8 mouse cellular contexts compared by ENCODE assay signal in genomic region chr11:96823880-96824782, GRCm38 (mm10). TPM values are rescaled to one million over a fixed set of nuclear protein-coding genes. Genes with fewer than 3 reads are reported as not detected.
A peak's percentile ranks its signal among the peaks of the same experiment; 100 is the strongest.
DNase-seq lines count a peak whose midpoint lies in the region; ATAC-seq and TF ChIP-seq lines count a peak whose summit lies in the region.

No protein-coding gene starts in this region.

- H3K9me3 ChIP-seq in embryonic facial prominence, embryonic 12.5 days, result no peaks in the 10 kb centered on the region
- H3K9me3 ChIP-seq in limb, embryonic 11.5 days (ENCODE audit: control insufficient read depth, low read length), result no peaks in the 10 kb centered on the region
- no peaks in the 10 kb centered on the region for H3K9me3 ChIP-seq in midbrain, embryonic 13.5 days

- peak; percentile 23; the same call in 1 of the 2 replicates for TF ChIP-seq POLR2A in heart, adult 2 months (IDR thresholded peaks at IDR 0.05; ENCODE audit: insufficient read depth, low read depth, low read length)
- no peak for TF ChIP-seq POLR2A in kidney, adult 2 months (IDR thresholded peaks at IDR 0.05; ENCODE audit: low read depth, low read length)
- TF ChIP-seq POLR2A in small intestine, adult 2 months (IDR thresholded peaks at IDR 0.05; ENCODE audit: low read depth, low read length), result no peak

- peak overlapping the region; percentile 90 for H3K27ac ChIP-seq in embryonic facial prominence, embryonic 12.5 days
- H3K27ac ChIP-seq in heart, adult 2 months, result peak overlapping the region; percentile 99
- H3K27ac ChIP-seq in kidney, adult 2 months (ENCODE audit: insufficient read depth, low read depth, low read length), result peak overlapping the region; percentile 53
- peak overlapping the region; percentile 86 for H3K27ac ChIP-seq in limb, embryonic 11.5 days (replicated peaks; ENCODE audit: low read depth, low read length)
- peak overlapping the region; percentile 94 for H3K27ac ChIP-seq in midbrain, embryonic 13.5 days
- peak overlapping the region; percentile 61 for H3K27ac ChIP-seq in small intestine, adult 2 months (ENCODE audit: insufficient read depth, low read depth, low read length)

- peak; percentile 99 for DNase-seq in 3T3-L1 (ENCODE audit: low read depth, low spot score)
- peak; percentile 95 for DNase-seq in adrenal gland, postnatal 36 days
- DNase-seq in heart, adult 2 months, result peak; percentile 85 to 91
- DNase-seq in kidney, adult 2 months, result peak; percentile 95
- DNase-seq in limb, embryonic 11.5 days (ENCODE audit: low spot score), result peak; percentile 95

- peak; percentile 5; the same call in 1 of the 2 replicates for TF ChIP-seq EP300 in heart, adult 2 months (IDR thresholded peaks at IDR 0.05; ENCODE audit: insufficient read depth, low read depth, low read length)

- peak; percentile 91 for ATAC-seq in embryonic facial prominence, embryonic 12.5 days (ENCODE audit: insufficient number of reproducible peaks, insufficient read depth, low FRiP score, low TSS enrichment)
- peak; percentile 94 for ATAC-seq in limb, embryonic 11.5 days (ENCODE audit: insufficient number of reproducible peaks, low FRiP score, low TSS enrichment, low read depth)
- ATAC-seq in midbrain, embryonic 13.5 days, result peak; percentile 93

- H3K4me1 ChIP-seq in embryonic facial prominence, embryonic 12.5 days, result peaks cover 61% of the 10 kb centered on the region
- peaks cover 23% of the 10 kb centered on the region for H3K4me1 ChIP-seq in heart, adult 2 months (ENCODE audit: control insufficient read depth, insufficient read depth, low read length)
- peaks cover 38% of the 10 kb centered on the region for H3K4me1 ChIP-seq in kidney, adult 2 months (ENCODE audit: control insufficient read depth, insufficient read depth, low read length)
- peaks cover 28% of the 10 kb centered on the region for H3K4me1 ChIP-seq in limb, embryonic 11.5 days (ENCODE audit: control insufficient read depth, insufficient read depth, low read length)
- H3K4me1 ChIP-seq in midbrain, embryonic 13.5 days (replicated peaks), result peaks cover 65% of the 10 kb centered on the region
- peaks cover 29% of the 10 kb centered on the region for H3K4me1 ChIP-seq in small intestine, adult 2 months (ENCODE audit: control insufficient read depth, insufficient read depth, insufficient read length, low read length)

- 2% methylated on average over 21 of the region's 26 CpGs for WGBS in embryonic facial prominence, embryonic 12.5 days
- under 1% methylated on average over 25 of the region's 26 CpGs for WGBS in heart, adult 2 months
- under 1% methylated on average over 26 of the region's 26 CpGs for WGBS in kidney, adult 2 months
- 2% methylated on average over 26 of the region's 26 CpGs for WGBS in limb, embryonic 11.5 days
- under 1% methylated on average over 26 of the region's 26 CpGs for WGBS in midbrain, embryonic 13.5 days
- 4% methylated on average over 26 of the region's 26 CpGs for WGBS in small intestine, adult 2 months

- peaks cover 49% of the 10 kb centered on the region for H3K36me3 ChIP-seq in embryonic facial prominence, embryonic 12.5 days
- H3K36me3 ChIP-seq in heart, adult 2 months (ENCODE audit: control insufficient read depth, insufficient read depth, low read length), result peaks cover 7% of the 10 kb centered on the region
- H3K36me3 ChIP-seq in kidney, adult 2 months (ENCODE audit: control insufficient read depth, insufficient read depth, low read length), result no peaks in the 10 kb centered on the region; the same call in 1 of the 2 replicates
- peaks cover 24% of the 10 kb centered on the region for H3K36me3 ChIP-seq in limb, embryonic 11.5 days (ENCODE audit: control insufficient read depth, insufficient read depth, low read length)
- peaks cover 48% of the 10 kb centered on the region for H3K36me3 ChIP-seq in midbrain, embryonic 13.5 days
- H3K36me3 ChIP-seq in small intestine, adult 2 months (ENCODE audit: control insufficient read depth, insufficient read depth, low read length), result peaks cover 40% of the 10 kb centered on the region

- peak overlapping the region; percentile 46 for H3K4me3 ChIP-seq in embryonic facial prominence, embryonic 12.5 days
- H3K4me3 ChIP-seq in heart, adult 2 months, result peak overlapping the region; percentile 83
- H3K4me3 ChIP-seq in kidney, adult 2 months (ENCODE audit: insufficient read depth, low read depth, low read length), result peak overlapping the region; percentile 54
- H3K4me3 ChIP-seq in limb, embryonic 11.5 days (ENCODE audit: low read depth, low read length), result peak overlapping the region; percentile 52
- peak overlapping the region; percentile 49 for H3K4me3 ChIP-seq in midbrain, embryonic 13.5 days (replicated peaks)
- H3K4me3 ChIP-seq in small intestine, adult 2 months (ENCODE audit: low read depth, low read length), result peak overlapping the region; percentile 54

- peaks cover 13% of the 10 kb centered on the region for H3K79me2 ChIP-seq in heart, adult 2 months (replicated peaks; ENCODE audit: control insufficient read depth, insufficient read depth, low read length)

- peak overlapping the region; percentile 67 for H3K9ac ChIP-seq in embryonic facial prominence, embryonic 12.5 days
- peak overlapping the region; percentile 71 for H3K9ac ChIP-seq in heart, adult 2 months (ENCODE audit: low read depth, low read length)
- peak overlapping the region; percentile 56 for H3K9ac ChIP-seq in limb, embryonic 11.5 days (ENCODE audit: low read length)
- H3K9ac ChIP-seq in midbrain, embryonic 13.5 days (replicated peaks), result peak overlapping the region; percentile 73

- TF ChIP-seq CTCF in heart, adult 2 months (IDR thresholded peaks at IDR 0.05), result no peak
- no peak for TF ChIP-seq CTCF in kidney, adult 2 months (conservative IDR thresholded peaks at IDR 0.05; ENCODE audit: insufficient read depth, insufficient read length, low read depth, low read length)
- no peak for TF ChIP-seq CTCF in small intestine, adult 2 months (IDR thresholded peaks at IDR 0.05; ENCODE audit: extremely low read depth, insufficient read length, insufficient replicate concordance, low read depth, low read length)

- H3K4me2 ChIP-seq in embryonic facial prominence, embryonic 12.5 days (replicated peaks), result peak overlapping the region; percentile 98
- H3K4me2 ChIP-seq in limb, embryonic 11.5 days (ENCODE audit: low read depth, severe bottlenecking), result peak overlapping the region; percentile 97
- H3K4me2 ChIP-seq in midbrain, embryonic 13.5 days (replicated peaks), result peak overlapping the region; percentile 97

- no peaks in the 10 kb centered on the region for H3K27me3 ChIP-seq in embryonic facial prominence, embryonic 12.5 days
- H3K27me3 ChIP-seq in heart, adult 2 months (ENCODE audit: control insufficient read depth, insufficient read depth, low read length), result no peaks in the 10 kb centered on the region
- no peaks in the 10 kb centered on the region for H3K27me3 ChIP-seq in kidney, adult 2 months (replicated peaks; ENCODE audit: control insufficient read depth, insufficient read depth, low read length)
- H3K27me3 ChIP-seq in limb, embryonic 11.5 days (ENCODE audit: control insufficient read depth, insufficient read depth, low read length), result no peaks in the 10 kb centered on the region
- H3K27me3 ChIP-seq in midbrain, embryonic 13.5 days, result no peaks in the 10 kb centered on the region
- H3K27me3 ChIP-seq in small intestine, adult 2 months (ENCODE audit: control insufficient read depth, insufficient read depth, low read length), result no peaks in the 10 kb centered on the region

- intact Hi-C loops in heart, adult 2 months (cut with DNase I), result loop anchor here (2.0 kb wide), 1 partner anchor 35 kb away; the partner anchor contains the start of gene Cbx1

RNA-seq across cellular contexts. Expression of gene Nfe2l1, which starts 5.6 kb away (rescaled TPM):
- 100 to 1,000 TPM; 526 to 605 TPM for total RNA-seq in adrenal gland, postnatal 36 days (2021)
- 72.6 and 75.8 TPM in 2 replicates for polyA plus RNA-seq in embryonic facial prominence, embryonic 12.5 days (2016; fragmentation: Nextera tagmentation; extraction: Ambion mirVana)
- 100 to 1,000 TPM; 395 to 436 TPM for total RNA-seq in heart, adult 2 months (2021)
- polyA plus RNA-seq in heart, adult 2 months (2012; rRNA removed), result 397 and 529 TPM in 2 replicates
- 230 and 252 TPM in 2 replicates for polyA plus RNA-seq in kidney, adult 2 months (2012; rRNA removed)
- polyA plus RNA-seq in limb, embryonic 11.5 days (2014; fragmentation: Nextera tagmentation; extraction: Ambion mirVana), result 30.1 and 33.7 TPM in 2 replicates
- 67.8 and 69.0 TPM in 2 replicates for polyA plus RNA-seq in midbrain, embryonic 13.5 days (2015; fragmentation: Nextera tagmentation; extraction: Ambion mirVana)
- 36.1 and 87.5 TPM in 2 replicates for polyA plus RNA-seq in small intestine, adult 2 months (2012; rRNA removed)

RNA-seq across cellular contexts. Expression of gene Copz2, which starts 25.5 kb away (rescaled TPM):
- total RNA-seq in adrenal gland, postnatal 36 days (2021), result 10 to 100 TPM; 57.4 to 63.3 TPM
- 88.9 and 94.3 TPM in 2 replicates for polyA plus RNA-seq in embryonic facial prominence, embryonic 12.5 days (2016; fragmentation: Nextera tagmentation; extraction: Ambion mirVana)
- 10 to 100 TPM; 35.0 to 36.9 TPM for total RNA-seq in heart, adult 2 months (2021)
- polyA plus RNA-seq in heart, adult 2 months (2012; rRNA removed), result 55.0 and 76.6 TPM in 2 replicates
- polyA plus RNA-seq in kidney, adult 2 months (2012; rRNA removed), result 56.2 and 61.6 TPM in 2 replicates
- polyA plus RNA-seq in limb, embryonic 11.5 days (2014; fragmentation: Nextera tagmentation; extraction: Ambion mirVana), result 53.8 and 56.8 TPM in 2 replicates
- polyA plus RNA-seq in midbrain, embryonic 13.5 days (2015; fragmentation: Nextera tagmentation; extraction: Ambion mirVana), result 14.8 and 19.7 TPM in 2 replicates
- polyA plus RNA-seq in small intestine, adult 2 months (2012; rRNA removed), result 4.7 and 9.5 TPM in 2 replicates

RNA-seq across cellular contexts. Expression of gene Cbx1, which starts 35.2 kb away (rescaled TPM):
- total RNA-seq in adrenal gland, postnatal 36 days (2021), result 10 to 100 TPM; 77.2 to 78.2 TPM
- 160 and 169 TPM in 2 replicates for polyA plus RNA-seq in embryonic facial prominence, embryonic 12.5 days (2016; fragmentation: Nextera tagmentation; extraction: Ambion mirVana)
- 10 to 100 TPM; 34.8 to 36.9 TPM for total RNA-seq in heart, adult 2 months (2021)
- polyA plus RNA-seq in heart, adult 2 months (2012; rRNA removed), result 8.4 and 11.1 TPM in 2 replicates
- 17.9 and 18.7 TPM in 2 replicates for polyA plus RNA-seq in kidney, adult 2 months (2012; rRNA removed)
- polyA plus RNA-seq in limb, embryonic 11.5 days (2014; fragmentation: Nextera tagmentation; extraction: Ambion mirVana), result 172 and 179 TPM in 2 replicates
- polyA plus RNA-seq in midbrain, embryonic 13.5 days (2015; fragmentation: Nextera tagmentation; extraction: Ambion mirVana), result 130 and 137 TPM in 2 replicates
- polyA plus RNA-seq in small intestine, adult 2 months (2012; rRNA removed), result 11.8 and 18.1 TPM in 2 replicates

RNA-seq across cellular contexts. Expression of gene Snx11, which starts 46.8 kb away (rescaled TPM):
- total RNA-seq in adrenal gland, postnatal 36 days (2021), result 10 to 100 TPM; 21.1 to 35.0 TPM
- polyA plus RNA-seq in embryonic facial prominence, embryonic 12.5 days (2016; fragmentation: Nextera tagmentation; extraction: Ambion mirVana), result 27.6 and 28.5 TPM in 2 replicates
- 10 to 100 TPM; 11.6 to 12.5 TPM for total RNA-seq in heart, adult 2 months (2021)
- polyA plus RNA-seq in heart, adult 2 months (2012; rRNA removed), result 11.1 and 16.2 TPM in 2 replicates
- polyA plus RNA-seq in kidney, adult 2 months (2012; rRNA removed), result 13.2 and 13.7 TPM in 2 replicates
- polyA plus RNA-seq in limb, embryonic 11.5 days (2014; fragmentation: Nextera tagmentation; extraction: Ambion mirVana), result 10.3 and 11.3 TPM in 2 replicates
- polyA plus RNA-seq in midbrain, embryonic 13.5 days (2015; fragmentation: Nextera tagmentation; extraction: Ambion mirVana), result 45.6 and 47.4 TPM in 2 replicates
- 9.8 and 13.2 TPM in 2 replicates for polyA plus RNA-seq in small intestine, adult 2 months (2012; rRNA removed)

Comparison
In these comparisons a context has a peak if more than half of its experiments do, and no peak if none do; other contexts are left out.
1. Peak in every context shown above with its lines: DNase-seq, ATAC-seq, H3K4me3 ChIP-seq and H3K27ac ChIP-seq.